ENCODE assay signal across 20 mouse cellular contexts in the genomic region with DNA sequence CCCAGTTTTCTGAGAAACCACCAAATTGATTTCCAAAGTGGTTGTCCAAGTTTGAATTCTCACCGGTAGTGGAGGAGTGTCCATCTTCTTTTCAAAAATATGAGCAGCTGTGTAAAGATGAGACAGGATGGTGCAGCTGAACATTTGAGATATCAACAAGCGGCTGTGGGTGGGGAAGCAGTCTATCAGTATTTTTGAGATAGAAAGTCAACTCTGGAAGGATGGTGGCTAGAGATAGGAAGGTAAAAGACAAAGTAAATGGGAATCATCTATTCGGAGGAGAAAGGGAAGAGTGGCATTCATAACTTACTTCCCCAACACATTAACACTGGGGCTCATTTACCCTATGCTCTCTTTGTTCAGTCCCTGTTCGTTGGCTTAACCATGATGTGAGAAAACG.
"Had no signal": no experiment of that assay in that cellular context is flagged by ENCODE, and none has a peak within 500 bp of the region (broad histone marks: within the 10 kb centered on the region; RNA-seq: fewer than 3 reads in every experiment).

No protein-coding gene starts in this region.

- H3K4me3 ChIP-seq: embryonic facial prominence, embryonic 10.5 days; embryonic facial prominence, embryonic 12.5 days; embryonic facial prominence, embryonic 13.5 days; embryonic facial prominence, embryonic 15.5 days; erythroblast, embryonic 14.5 days; forebrain, embryonic 10.5 days; forebrain, embryonic 12.5 days; forebrain, embryonic 13.5 days; forebrain, embryonic 15.5 days; gastrocnemius, adult 2 months had no signal

- ATAC-seq: forebrain, postnatal 0 days had no signal

- H3K27ac ChIP-seq: embryonic facial prominence, embryonic 10.5 days; embryonic facial prominence, embryonic 12.5 days; embryonic facial prominence, embryonic 13.5 days; embryonic facial prominence, embryonic 15.5 days; forebrain, embryonic 10.5 days; forebrain, embryonic 12.5 days; forebrain, embryonic 13.5 days; forebrain, embryonic 15.5 days; gastrocnemius, adult 2 months had no signal

- H3K4me1 ChIP-seq: embryonic facial prominence, embryonic 10.5 days; embryonic facial prominence, embryonic 12.5 days; embryonic facial prominence, embryonic 13.5 days; embryonic facial prominence, embryonic 15.5 days; forebrain, embryonic 10.5 days; forebrain, embryonic 12.5 days; forebrain, embryonic 13.5 days; forebrain, embryonic 15.5 days had no signal

- H3K36me3 ChIP-seq: embryonic facial prominence, embryonic 10.5 days; embryonic facial prominence, embryonic 12.5 days; embryonic facial prominence, embryonic 13.5 days; embryonic facial prominence, embryonic 15.5 days; forebrain, embryonic 10.5 days; forebrain, embryonic 12.5 days; forebrain, embryonic 15.5 days had no signal

- H3K9me3 ChIP-seq: embryonic facial prominence, embryonic 10.5 days; embryonic facial prominence, embryonic 12.5 days; embryonic facial prominence, embryonic 13.5 days; embryonic facial prominence, embryonic 15.5 days; forebrain, embryonic 12.5 days; forebrain, embryonic 13.5 days; forebrain, embryonic 15.5 days had no signal

- DNase-seq: cerebellum, adult 8-10 months; cerebellum, adult 9-11 months; cerebellum, postnatal 25 days; cerebellum, postnatal 36 days; gastrocnemius, adult 2 months; gastrocnemius, postnatal 10 days; gastrocnemius, postnatal 14 days; gastrocnemius, postnatal 25 days; gastrocnemius, postnatal 36 days; heart, adult 11 months had no signal

- H3K9ac ChIP-seq: embryonic facial prominence, embryonic 12.5 days; embryonic facial prominence, embryonic 13.5 days; embryonic facial prominence, embryonic 15.5 days; forebrain, embryonic 12.5 days; forebrain, embryonic 13.5 days; forebrain, embryonic 15.5 days; forebrain, postnatal 0 days had no signal

- H3K4me2 ChIP-seq: embryonic facial prominence, embryonic 12.5 days; embryonic facial prominence, embryonic 13.5 days; embryonic facial prominence, embryonic 15.5 days; forebrain, embryonic 12.5 days; forebrain, embryonic 13.5 days; forebrain, embryonic 15.5 days had no signal

- H3K27me3 ChIP-seq: embryonic facial prominence, embryonic 12.5 days; embryonic facial prominence, embryonic 13.5 days; embryonic facial prominence, embryonic 15.5 days; forebrain, embryonic 12.5 days; forebrain, embryonic 13.5 days; forebrain, embryonic 15.5 days had no signal
